Mouse (Mus musculus) spleen, postnatal 36 days (tissue): ENCODE data around the gene Csnk2b.

Experiments used
- DNase-seq, 2 experiments: peaks; one replicate each; pipeline ENCODE4 v3.0.0; 2022; ENCODE audit warnings: low spot score in 2 of 2, mixed read lengths in 1 of 2

The Csnk2b gene

GRCm38 (mm10) chr17:35121871-35122303 lies at the start of gene Csnk2b:
TSS of gene Csnk2b (minus strand) at chr17:35122053.
- DNase-seq, result peak in 1 of 2 experiments; percentile 56

- peak in 1 of 2 experiments; percentile 58 for DNase-seq
Measured at GRCm38 (mm10) chr17:35168541-35169207, 46.8 kb upstream of the Csnk2b start.

- no peak for DNase-seq
Measured at GRCm38 (mm10) chr17:35167794-35168193, 45.9 kb upstream of the Csnk2b start.

GRCm38 (mm10) chr17:35166352-35167035 lies 44.6 kb upstream of the Csnk2b start:
- DNase-seq, result peak; percentile 71 to 85

GRCm38 (mm10) chr17:35165451-35166155 lies 43.8 kb upstream of the Csnk2b start:
- no peak for DNase-seq

- peak; percentile 98 for DNase-seq
Measured at GRCm38 (mm10) chr17:35164568-35165450, 43.0 kb upstream of the Csnk2b start, which contains the start of gene Prrc2a. TSS of gene Prrc2a (minus strand) at chr17:35164897.

GRCm38 (mm10) chr17:35164218-35164567 lies 42.3 kb upstream of the Csnk2b start:
- no peak for DNase-seq

GRCm38 (mm10) chr17:35163326-35164081 lies 41.7 kb upstream of the Csnk2b start:
- no peak for DNase-seq

GRCm38 (mm10) chr17:35162730-35163129 lies 40.9 kb upstream of the Csnk2b start:
- no peak for DNase-seq

- no peak for DNase-seq
Measured at GRCm38 (mm10) chr17:35162121-35162520, 40.3 kb upstream of the Csnk2b start.

GRCm38 (mm10) chr17:35161421-35161820 lies 39.6 kb upstream of the Csnk2b start:
- DNase-seq, result no peak

GRCm38 (mm10) chr17:35159638-35160037 lies 37.8 kb upstream of the Csnk2b start:
- no peak for DNase-seq

GRCm38 (mm10) chr17:35158850-35159593 lies 37.2 kb upstream of the Csnk2b start:
- DNase-seq, result no peak

GRCm38 (mm10) chr17:35157661-35158175 lies 35.9 kb upstream of the Csnk2b start:
- DNase-seq, result no peak

GRCm38 (mm10) chr17:35157254-35157653 lies 35.4 kb upstream of the Csnk2b start:
- DNase-seq, result no peak

GRCm38 (mm10) chr17:35156461-35157200 lies 34.8 kb upstream of the Csnk2b start:
- no peak for DNase-seq

GRCm38 (mm10) chr17:35155451-35155850 lies 33.6 kb upstream of the Csnk2b start:
- DNase-seq, result no peak

GRCm38 (mm10) chr17:35154616-35155015 lies 32.8 kb upstream of the Csnk2b start:
- no peak for DNase-seq

GRCm38 (mm10) chr17:35153931-35154330 lies 32.1 kb upstream of the Csnk2b start:
- no peak for DNase-seq
